Mouse (Mus musculus) liver, embryonic 15.5 days (tissue): ENCODE results near the gene Mcfd2. TPM values are rescaled to one million over a fixed set of nuclear protein-coding genes. Genes with fewer than 3 reads are reported as not detected.

ENCODE experiments used
- ATAC-seq: fragments of 200-750 bp; cut with Nextera tagmentation; 2 replicates; pipeline ENCODE4 v1.8.0; 2017; ENCODE audit warnings: moderate number of reproducible peaks, mild to moderate bottlenecking, moderate library complexity; ENCODE audit not compliant: insufficient read depth
- H3K27ac ChIP-seq: fragments of 300-500 bp; sonication (generic); replicated peaks from 2 replicates; pipeline ENCODE4 v1.5.1; 2015; ENCODE audit warnings: mild to moderate bottlenecking, inconsistent platforms
- H3K27me3 ChIP-seq: fragments of 300-500 bp; sonication (generic); 2 replicates; pipeline ENCODE4 v1.6.1; 2015; ENCODE audit warnings: mild to moderate bottlenecking, inconsistent platforms
- H3K36me3 ChIP-seq: fragments of 300-500 bp; sonication (generic); replicated peaks from 2 replicates; pipeline ENCODE4 v1.6.1; 2015; ENCODE audit warnings: moderate library complexity, mild to moderate bottlenecking, inconsistent platforms
- H3K4me1 ChIP-seq: fragments of 300-500 bp; sonication (generic); replicated peaks from 2 replicates; pipeline ENCODE4 v1.6.1; 2015; ENCODE audit warnings: inconsistent platforms
- H3K4me2 ChIP-seq: fragments of 300-500 bp; sonication (generic); 2 replicates; pipeline ENCODE4 v1.6.1; 2015; ENCODE audit warnings: moderate library complexity, mild to moderate bottlenecking, inconsistent platforms
- H3K4me3 ChIP-seq: fragments of 300-500 bp; sonication (generic); replicated peaks from 2 replicates; pipeline ENCODE4 v1.5.1; 2015; ENCODE audit warnings: mild to moderate bottlenecking, inconsistent platforms
- H3K9ac ChIP-seq: fragments of 300-500 bp; sonication (generic); 2 replicates; pipeline ENCODE4 v1.6.1; 2015; ENCODE audit warnings: moderate library complexity, mild to moderate bottlenecking, inconsistent platforms
- H3K9me3 ChIP-seq: fragments of 300-500 bp; sonication (generic); replicated peaks from 2 replicates; pipeline ENCODE4 v1.6.1; 2016; ENCODE audit warnings: inconsistent platforms
- WGBS: fragments of 180-500 bp; shearing (Covaris S2); methylation state at CpG from one replicate; pipeline ENCODE4 v1.1.7; 2015; ENCODE audit warnings: mixed read lengths; ENCODE audit not compliant: insufficient replicate concordance; 5-methylcytosine and 5-hydroxymethylcytosine counted together
- polyA plus RNA-seq: library from polyadenylated mRNA; unstranded; fragments of >200 nt; fragmentation: Nextera tagmentation; extraction: Ambion mirVana; gene quantifications from 2 replicates; pipeline ENCODE4 v1.2.1, GENCODE M21; 2015

Mcfd2 gene
- polyA plus RNA-seq, 1 experiment from 2014 or later: 74.1 TPM

DNA sequence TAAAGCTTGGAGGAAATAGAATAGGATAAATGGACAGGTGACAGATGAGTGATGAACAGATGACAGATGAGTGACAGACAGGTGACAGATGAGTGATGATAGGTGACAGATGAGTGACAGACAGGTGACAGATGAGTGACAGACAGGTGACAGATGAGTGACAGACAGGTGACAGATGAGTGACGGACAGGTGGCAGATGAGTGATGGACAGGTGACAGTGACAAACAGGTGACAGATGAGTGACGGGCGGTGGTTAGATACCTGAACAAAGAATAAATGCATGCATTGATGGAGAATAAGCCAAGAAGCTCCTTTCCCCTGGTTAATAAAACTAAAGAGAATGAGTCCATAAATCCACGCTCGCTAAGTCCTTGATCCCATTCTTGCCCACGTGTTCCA, 30.7 kb downstream of the Mcfd2 start:
- Histone ChIP-seq H3K36me3 (no peaks in the 10 kb centered on the region), H3K27ac (no peak overlapping the region), H3K4me2 (no peak overlapping the region), H3K4me1 (no peaks in the 10 kb centered on the region), H3K9me3 (no peaks in the 10 kb centered on the region), H3K4me3 (no peak overlapping the region), H3K9ac (no peak overlapping the region), H3K27me3 (no peaks in the 10 kb centered on the region)
- WGBS: 71% methylated on average over 6 of the region's 6 CpGs
- no peak for ATAC-seq

DNA sequence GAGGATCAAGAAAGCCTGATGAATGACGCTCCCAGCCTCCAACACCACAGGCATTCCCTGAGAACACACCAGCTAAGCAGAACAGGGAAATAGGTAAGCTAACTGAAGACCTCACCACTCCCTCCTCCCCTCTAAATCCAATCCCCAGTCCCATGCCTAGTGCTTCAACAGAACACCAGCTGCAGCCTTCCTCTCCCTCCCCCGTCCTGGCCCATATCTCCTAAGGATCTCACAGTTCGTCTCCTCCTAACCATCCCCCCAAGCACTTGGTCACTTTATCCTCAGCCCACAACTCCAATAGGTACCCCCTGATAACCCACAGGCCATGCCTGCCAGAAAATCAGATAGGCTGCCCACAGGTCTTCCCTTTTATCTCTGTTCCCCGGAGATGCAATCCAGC, 37.9 kb downstream of the Mcfd2 start:
- Histone ChIP-seq H3K27me3 (no peaks in the 10 kb centered on the region), H3K4me2 (no peak overlapping the region), H3K4me3 (no peak overlapping the region), H3K9me3 (no peaks in the 10 kb centered on the region), H3K36me3 (no peaks in the 10 kb centered on the region), H3K9ac (no peak overlapping the region), H3K27ac (no peak overlapping the region), H3K4me1 (no peaks in the 10 kb centered on the region)
- WGBS: 36% methylated on average over 4 of the region's 4 CpGs
- no peak for ATAC-seq

DNA sequence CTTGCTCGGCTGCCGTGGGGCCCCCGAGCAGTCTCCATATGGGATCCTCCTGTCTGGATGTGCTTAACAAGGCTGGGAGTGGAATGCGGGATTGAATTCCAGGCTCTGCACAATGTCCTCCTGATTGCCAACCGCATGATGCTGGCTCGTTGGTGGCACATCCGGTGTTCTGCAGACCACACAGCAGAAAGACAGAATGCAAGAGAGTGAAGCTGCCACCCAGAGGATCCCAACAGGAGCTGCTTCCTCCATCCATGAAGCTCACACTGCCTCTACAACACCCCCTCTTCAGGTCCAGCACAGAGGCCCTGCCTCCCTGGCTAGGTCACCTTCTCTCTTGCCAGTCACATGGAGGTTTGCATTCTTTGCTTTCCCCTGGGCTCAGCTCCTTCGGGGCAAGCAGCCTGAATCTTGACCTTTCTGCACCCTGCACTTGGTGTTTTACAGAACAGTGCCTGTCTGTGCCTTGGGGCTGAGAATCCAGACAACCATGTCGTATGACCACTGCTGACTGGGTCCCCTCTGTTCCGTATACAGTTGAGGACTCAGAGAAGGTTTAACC, 39.6 kb downstream of the Mcfd2 start:
- no peak overlapping the region for H3K27ac ChIP-seq
- H3K4me3 ChIP-seq: no peak overlapping the region
- H3K36me3 ChIP-seq: no peaks in the 10 kb centered on the region
- no peaks in the 10 kb centered on the region for H3K27me3 ChIP-seq
- 70% methylated on average over 10 of the region's 10 CpGs for WGBS
- ATAC-seq: no peak
- no peak overlapping the region for H3K9ac ChIP-seq
- H3K4me1 ChIP-seq: no peaks in the 10 kb centered on the region
- no peak overlapping the region for H3K4me2 ChIP-seq
- H3K9me3 ChIP-seq: no peaks in the 10 kb centered on the region

DNA sequence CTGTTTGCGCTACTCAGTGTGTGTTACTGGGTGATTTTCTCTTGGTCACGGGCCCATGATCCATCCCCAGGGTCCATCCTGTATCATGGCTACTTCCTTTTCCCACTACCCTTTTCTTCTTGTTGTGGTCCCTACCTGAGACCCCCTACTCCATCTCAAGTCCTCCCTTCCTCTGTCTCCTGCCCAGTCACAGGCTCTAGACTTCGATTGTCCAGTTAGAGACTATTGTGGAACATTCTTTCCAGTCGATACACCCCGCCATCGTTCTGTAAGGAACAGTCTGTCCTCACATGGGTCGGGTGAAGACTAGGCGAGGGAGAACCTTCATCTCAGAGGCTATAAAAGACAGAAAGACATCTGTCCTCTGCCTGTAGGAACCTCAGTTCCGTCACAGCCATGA, 40.4 kb downstream of the Mcfd2 start:
- H3K9me3 ChIP-seq: no peaks in the 10 kb centered on the region
- 74% methylated on average over 9 of the region's 9 CpGs for WGBS
- H3K27ac ChIP-seq: no peak overlapping the region
- ATAC-seq: no peak
- no peaks in the 10 kb centered on the region for H3K27me3 ChIP-seq
- H3K9ac ChIP-seq: no peak overlapping the region
- no peaks in the 10 kb centered on the region for H3K36me3 ChIP-seq
- H3K4me1 ChIP-seq: no peaks in the 10 kb centered on the region
- no peak overlapping the region for H3K4me3 ChIP-seq
- H3K4me2 ChIP-seq: no peak overlapping the region

DNA sequence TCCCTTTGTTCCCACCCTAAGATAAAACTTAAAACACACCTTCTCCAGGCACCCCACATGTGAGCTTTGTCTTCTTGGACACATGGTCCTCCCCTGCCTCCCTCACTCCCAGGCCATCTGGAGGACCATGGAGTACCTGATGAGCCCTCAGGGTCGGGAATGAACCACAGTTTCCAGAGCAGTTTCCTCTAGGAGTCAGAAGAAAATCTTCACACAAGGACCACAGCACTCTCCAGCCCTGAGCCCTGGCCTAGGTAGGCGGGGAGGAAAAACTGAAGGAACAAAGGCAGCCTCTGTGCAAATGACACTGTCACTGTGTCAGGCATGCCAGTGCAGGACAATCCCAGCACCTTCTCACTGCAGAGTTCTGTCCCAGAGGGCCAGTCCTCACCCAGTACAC, 41.3 kb downstream of the Mcfd2 start:
- ATAC-seq: no peak
- no peak overlapping the region for H3K4me2 ChIP-seq

DNA sequence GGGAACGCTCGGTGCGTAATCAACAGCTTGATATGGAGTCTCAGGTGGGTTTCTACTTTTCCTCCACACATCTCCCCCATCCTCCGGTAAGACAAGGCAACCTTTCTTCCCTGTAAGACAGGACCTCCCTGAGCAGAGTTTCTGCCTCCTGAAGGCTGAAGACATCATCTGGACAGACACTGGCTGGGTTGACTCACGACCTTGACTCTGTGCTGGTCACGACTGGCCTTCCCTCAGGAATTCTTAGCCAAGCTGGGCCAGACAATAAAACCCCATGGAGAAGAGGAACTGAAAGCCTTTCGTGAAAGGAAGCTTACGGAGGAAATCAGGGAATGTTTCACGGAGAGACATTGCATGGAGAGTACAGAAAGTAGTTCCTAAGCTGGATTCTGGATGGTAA, 46.3 kb downstream of the Mcfd2 start:
- H3K4me3 ChIP-seq: no peak overlapping the region

More for the DNA sequence above, 41.3 kb downstream of the Mcfd2 start:
- 47% methylated on average over 2 of the region's 2 CpGs for WGBS
- Histone ChIP-seq H3K36me3 (no peaks in the 10 kb centered on the region), H3K4me3 (no peak overlapping the region), H3K9ac (no peak overlapping the region), H3K27me3 (no peaks in the 10 kb centered on the region), H3K4me1 (no peaks in the 10 kb centered on the region), H3K27ac (no peak overlapping the region), H3K9me3 (no peaks in the 10 kb centered on the region)

DNA sequence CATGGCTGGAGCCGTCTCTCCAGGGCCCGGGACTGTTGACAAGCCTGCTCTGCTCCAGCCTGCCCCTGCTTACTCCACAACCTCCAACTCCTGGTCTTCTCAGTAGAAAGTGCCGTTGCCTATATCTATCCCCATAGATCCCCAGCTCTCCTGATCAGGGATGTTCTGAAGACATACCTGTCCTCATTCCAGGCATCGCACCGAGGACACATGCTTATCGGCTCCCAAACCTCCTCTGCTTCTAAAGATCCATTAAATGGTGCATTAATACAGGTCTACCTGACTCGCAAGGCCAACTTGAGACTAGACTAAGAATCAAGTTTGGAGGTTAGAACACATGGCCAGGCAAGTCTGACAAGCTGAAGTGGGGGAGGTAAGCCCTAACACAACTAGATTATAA, 51.2 kb downstream of the Mcfd2 start:
- 77% methylated on average over 7 of the region's 7 CpGs for WGBS
- Histone ChIP-seq H3K4me1 (no peaks in the 10 kb centered on the region), H3K4me3 (no peak overlapping the region), H3K9ac (no peak overlapping the region), H3K9me3 (no peaks in the 10 kb centered on the region), H3K36me3 (no peaks in the 10 kb centered on the region), H3K27ac (no peak overlapping the region), H3K27me3 (no peaks in the 10 kb centered on the region), H3K4me2 (no peak overlapping the region)
- ATAC-seq: no peak

More for the DNA sequence above, 46.3 kb downstream of the Mcfd2 start:
- H3K27me3 ChIP-seq: no peaks in the 10 kb centered on the region
- no peak overlapping the region for H3K4me2 ChIP-seq
- 63% methylated on average over 9 of the region's 9 CpGs for WGBS
- no peaks in the 10 kb centered on the region for H3K4me1 ChIP-seq
- H3K27ac ChIP-seq: no peak overlapping the region
- no peak for ATAC-seq
- H3K9me3 ChIP-seq: no peaks in the 10 kb centered on the region
- H3K36me3 ChIP-seq: no peaks in the 10 kb centered on the region
- H3K9ac ChIP-seq: no peak overlapping the region

DNA sequence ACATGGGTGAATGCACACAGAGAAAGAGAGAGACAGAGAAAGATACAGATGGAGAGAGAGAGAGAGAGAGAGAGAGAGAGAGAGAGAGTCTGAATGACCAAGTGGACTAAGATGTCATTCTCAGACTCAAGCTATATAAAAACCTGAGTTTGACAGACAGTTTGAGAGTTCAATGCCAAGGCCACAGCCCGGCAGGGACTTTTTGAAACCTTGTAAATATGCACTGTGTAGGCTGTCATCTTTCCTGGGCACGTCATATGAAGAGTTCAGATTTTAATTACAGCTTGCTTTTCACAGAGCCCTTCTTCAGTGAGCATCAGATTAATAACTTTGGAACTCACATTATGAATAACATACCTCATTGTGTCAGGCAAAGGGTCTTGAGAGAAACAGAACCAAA, 55.2 kb downstream of the Mcfd2 start:
- 51% methylated on average over 2 of the region's 2 CpGs for WGBS
- Histone ChIP-seq H3K9me3 (no peaks in the 10 kb centered on the region), H3K27me3 (no peaks in the 10 kb centered on the region), H3K36me3 (no peaks in the 10 kb centered on the region), H3K27ac (no peak overlapping the region), H3K4me1 (no peaks in the 10 kb centered on the region), H3K9ac (no peak overlapping the region), H3K4me3 (no peak overlapping the region), H3K4me2 (no peak overlapping the region)
- no peak for ATAC-seq

DNA sequence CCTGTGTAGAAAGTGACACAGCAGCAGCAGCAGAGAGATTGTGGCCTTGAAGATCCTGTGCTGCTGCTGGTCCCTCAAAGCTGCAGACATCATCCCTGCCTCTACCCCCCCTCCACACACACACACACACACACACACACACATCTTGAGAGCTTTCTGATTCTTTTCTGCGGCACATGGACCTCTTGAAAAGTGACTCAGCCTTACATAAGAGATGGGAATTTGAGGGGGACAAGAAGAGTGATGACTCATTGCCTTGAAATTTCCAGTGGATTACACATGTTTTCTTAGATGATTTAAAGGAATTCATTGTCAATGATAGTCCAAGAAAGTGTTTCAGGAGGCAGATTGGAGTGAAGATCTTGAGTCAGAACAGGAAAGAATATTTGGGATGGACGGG, 58.9 kb downstream of the Mcfd2 start:
- H3K27me3 ChIP-seq: no peaks in the 10 kb centered on the region
- WGBS: 61% methylated on average over 2 of the region's 2 CpGs
- no peak for ATAC-seq
- H3K4me2 ChIP-seq: no peak overlapping the region
- no peak overlapping the region for H3K9ac ChIP-seq
- H3K27ac ChIP-seq: no peak overlapping the region
- no peak overlapping the region for H3K4me3 ChIP-seq
- peaks cover 16% of the 10 kb centered on the region for H3K4me1 ChIP-seq
- H3K9me3 ChIP-seq: no peaks in the 10 kb centered on the region
- no peaks in the 10 kb centered on the region for H3K36me3 ChIP-seq

Other genes with a start within 250 kb of the Mcfd2 start
- 10.7 and 11.2 TPM in 2 replicates for gene Pigf, start 240.5 kb downstream of the Mcfd2 start, polyA plus RNA-seq
- 50.9 and 62.5 TPM in 2 replicates for gene Cript, start 240.4 kb downstream of the Mcfd2 start, polyA plus RNA-seq
- gene Socs5, start 158.3 kb downstream of the Mcfd2 start, polyA plus RNA-seq: 1.9 and 2.3 TPM in 2 replicates
- 10.8 and 11.3 TPM in 2 replicates for gene Ttc7, start 17.0 kb upstream of the Mcfd2 start, polyA plus RNA-seq
- gene Stpg4, start 161.8 kb upstream of the Mcfd2 start, polyA plus RNA-seq: not detected in 2 replicates
- 306 and 329 TPM in 2 replicates for gene Calm2, start 181.0 kb upstream of the Mcfd2 start, polyA plus RNA-seq